In genomic region chr1:18668265-18668664, GRCm38 (mm10) we compare ENCODE assay signal across 15 mouse cellular contexts.
DNase-seq lines count a peak whose midpoint lies in the region; TF ChIP-seq lines count a peak whose summit lies in the region.
"Had no signal": no experiment of that assay in that cellular context is flagged by ENCODE, and none has a peak within 500 bp of the region (broad histone marks: within the 10 kb centered on the region; RNA-seq: fewer than 3 reads in every experiment).

No protein-coding gene starts in this region.

- H3K27ac ChIP-seq in thymus, adult 2 months (ENCODE audit: control insufficient read depth, insufficient read depth, low read length), result no peak overlapping the region
- H3K27ac ChIP-seq: embryonic facial prominence, embryonic 13.5 days; forebrain, embryonic 12.5 days; gastrocnemius, adult 2 months; hindbrain, embryonic 10.5 days; hindbrain, embryonic 14.5 days had no signal

- 91% methylated on average over 5 of the region's 5 CpGs for WGBS in thymus, adult 2 months

- no peak overlapping the region for H3K4me3 ChIP-seq in thymus, adult 2 months (ENCODE audit: control insufficient read depth, insufficient read depth, low read length)
- H3K4me3 ChIP-seq: embryonic facial prominence, embryonic 13.5 days; forebrain, embryonic 12.5 days; gastrocnemius, adult 2 months; heart, embryonic 12.5 days; hindbrain, embryonic 10.5 days had no signal

- no peaks in the 10 kb centered on the region for H3K27me3 ChIP-seq in thymus, adult 2 months (ENCODE audit: control insufficient read depth, insufficient read depth, low read length)
- H3K27me3 ChIP-seq: embryonic facial prominence, embryonic 13.5 days; forebrain, embryonic 12.5 days; heart, embryonic 12.5 days had no signal

- H3K4me1 ChIP-seq in thymus, adult 2 months (replicated peaks; ENCODE audit: control insufficient read depth, insufficient read depth, low read length), result no peaks in the 10 kb centered on the region
- H3K4me1 ChIP-seq: embryonic facial prominence, embryonic 13.5 days; forebrain, embryonic 12.5 days; heart, embryonic 12.5 days; hindbrain, embryonic 10.5 days had no signal

- peak; percentile 31 to 47 for DNase-seq in frontal cortex, adult 2 months (ENCODE audit: extremely low spot score in 1 of 2, low spot score in 1 of 2)
- DNase-seq in frontal cortex, postnatal 25 days (ENCODE audit: low spot score in 2 of 2), result no peak
- peak; percentile 11 to 19 for DNase-seq in right cerebral cortex, adult 2 months (ENCODE audit: low spot score in 2 of 2)
- DNase-seq in right cerebral cortex, postnatal 4 days, result no peak
- peak; percentile 19 to 39 for DNase-seq in right cerebral cortex, postnatal 10 days (ENCODE audit: low spot score in 2 of 2)
- DNase-seq in thymus, adult 2 months, result no peak
- DNase-seq in urinary bladder, postnatal 14 days (ENCODE audit: low spot score), result no peak
- DNase-seq: adrenal gland, postnatal 14 days; gastrocnemius, adult 2 months; gastrocnemius, postnatal 25 days had no signal

- no peak for TF ChIP-seq POLR2A in thymus, adult 2 months (IDR thresholded peaks at IDR 0.05; ENCODE audit: control insufficient read depth, extremely low read depth, insufficient read depth, low read length, poor library complexity)

- no peaks in the 10 kb centered on the region for H3K36me3 ChIP-seq in thymus, adult 2 months (ENCODE audit: control insufficient read depth, insufficient read depth, low read length)
- H3K36me3 ChIP-seq: embryonic facial prominence, embryonic 13.5 days; forebrain, embryonic 12.5 days; heart, embryonic 12.5 days; hindbrain, embryonic 10.5 days had no signal

- TF ChIP-seq CTCF in thymus, adult 2 months (IDR thresholded peaks at IDR 0.05; ENCODE audit: borderline replicate concordance, control insufficient read depth, extremely low read depth, insufficient read depth, low read length, poor library complexity), result no peak

Comparison
In these comparisons a context has a peak if more than half of its experiments do, and no peak if none do; other contexts are left out.
1. DNase-seq: peak in frontal cortex, adult 2 months (2 of 2), right cerebral cortex, adult 2 months (2 of 2) and right cerebral cortex, postnatal 10 days (2 of 2); none in frontal cortex, postnatal 25 days (0 of 2), right cerebral cortex, postnatal 4 days (single experiment), thymus, adult 2 months (single experiment) and urinary bladder, postnatal 14 days (single experiment).